Comparison of ENCODE assay signal across 8 mouse cellular contexts in genomic region chr5:142327261-142327660, GRCm38 (mm10).
DNase-seq lines count a peak whose midpoint lies in the region; ATAC-seq lines count a peak whose summit lies in the region.

No protein-coding gene starts in this region.

- no peak overlapping the region for H3K9ac ChIP-seq in hindbrain, embryonic 16.5 days (ENCODE audit: low read depth, low read length)

- WGBS in hindbrain, embryonic 10.5 days = 69% methylated on average over 6 of the region's 6 CpGs
- WGBS in hindbrain, embryonic 16.5 days = 70% methylated on average over 6 of the region's 6 CpGs

- H3K9me3 ChIP-seq in hindbrain, embryonic 10.5 days = no peaks in the 10 kb centered on the region
- no peaks in the 10 kb centered on the region for H3K9me3 ChIP-seq in hindbrain, embryonic 16.5 days (ENCODE audit: control insufficient read depth, low read length)

- no peaks in the 10 kb centered on the region for H3K27me3 ChIP-seq in hindbrain, embryonic 10.5 days (ENCODE audit: insufficient read depth, poor library complexity, severe bottlenecking)
- H3K27me3 ChIP-seq in hindbrain, embryonic 16.5 days (replicated peaks; ENCODE audit: control insufficient read depth, insufficient read depth, low read length) = no peaks in the 10 kb centered on the region

- H3K27ac ChIP-seq in hindbrain, embryonic 10.5 days = no peak overlapping the region
- no peak overlapping the region for H3K27ac ChIP-seq in hindbrain, embryonic 16.5 days (ENCODE audit: low read depth, low read length)

- H3K4me3 ChIP-seq in hindbrain, embryonic 10.5 days = no peak overlapping the region
- H3K4me3 ChIP-seq in hindbrain, embryonic 16.5 days (ENCODE audit: low read length) = no peak overlapping the region

- peaks cover 8% of the 10 kb centered on the region for H3K4me1 ChIP-seq in hindbrain, embryonic 10.5 days (replicated peaks)
- no peaks in the 10 kb centered on the region for H3K4me1 ChIP-seq in hindbrain, embryonic 16.5 days (ENCODE audit: control insufficient read depth, insufficient read depth, low read depth, low read length)

- no peaks in the 10 kb centered on the region for H3K36me3 ChIP-seq in hindbrain, embryonic 10.5 days
- no peaks in the 10 kb centered on the region for H3K36me3 ChIP-seq in hindbrain, embryonic 16.5 days (ENCODE audit: control insufficient read depth, insufficient read depth, low read length)

- H3K4me2 ChIP-seq in hindbrain, embryonic 16.5 days (ENCODE audit: low read length) = no peak overlapping the region

- peak; percentile 35 for DNase-seq in hindbrain, embryonic 10.5 days (ENCODE audit: low spot score)
- peak; percentile 53 for DNase-seq in right cerebral cortex, postnatal 4 days
- no peak for DNase-seq in right cerebral cortex, adult 18-20 months
- DNase-seq in cerebellum, postnatal 14 days = peak; percentile 59 to 79
- DNase-seq in lung, postnatal 36 days = peak; percentile 39
- DNase-seq in thymus, postnatal 4 days = peak; percentile 76
- no peak for DNase-seq in gastrocnemius, postnatal 4 days (ENCODE audit: low spot score in 2 of 2)

- ATAC-seq in hindbrain, embryonic 16.5 days = no peak

Comparison
In these comparisons a context has a peak if more than half of its experiments do, and no peak if none do; other contexts are left out.
1. DNase-seq: peak in hindbrain, embryonic 10.5 days (single experiment), right cerebral cortex, postnatal 4 days (single experiment), cerebellum, postnatal 14 days (2 of 2), lung, postnatal 36 days (single experiment) and thymus, postnatal 4 days (single experiment); none in right cerebral cortex, adult 18-20 months (single experiment) and gastrocnemius, postnatal 4 days (0 of 2).